ENCODE assay signal across 10 mouse cellular contexts in the genomic region with DNA sequence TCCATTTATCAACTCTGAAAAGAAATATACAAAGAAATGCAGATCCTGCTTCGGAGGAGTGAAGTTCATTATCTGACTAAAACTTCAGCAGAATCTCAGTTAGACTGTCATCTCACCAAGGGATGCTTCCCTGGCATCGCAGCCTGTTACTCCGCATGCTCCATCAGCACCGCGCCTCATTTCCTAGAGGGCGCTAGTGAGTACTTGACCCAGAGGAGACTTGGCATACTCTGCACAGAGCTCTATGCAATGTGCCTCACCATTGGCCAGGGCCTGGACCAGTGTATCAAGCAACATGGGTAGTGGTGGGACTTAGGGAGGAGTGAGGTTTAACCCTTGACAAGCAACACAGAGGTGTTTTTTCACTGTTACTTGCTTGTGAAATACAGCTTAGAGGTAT.
A peak's percentile ranks its signal among the peaks of the same experiment; 100 is the strongest.
DNase-seq lines count a peak whose midpoint lies in the region; ATAC-seq and TF ChIP-seq lines count a peak whose summit lies in the region.
"Had no signal": no experiment of that assay in that cellular context is flagged by ENCODE, and none has a peak within 500 bp of the region (broad histone marks: within the 10 kb centered on the region; RNA-seq: fewer than 3 reads in every experiment).

No protein-coding gene starts in this region.

- no peaks in the 10 kb centered on the region for H3K27me3 ChIP-seq in midbrain, embryonic 10.5 days (ENCODE audit: low read depth, poor library complexity, severe bottlenecking)
- H3K27me3 ChIP-seq: forebrain, embryonic 15.5 days had no signal

- peaks cover 4% of the 10 kb centered on the region for H3K4me1 ChIP-seq in midbrain, embryonic 10.5 days
- H3K4me1 ChIP-seq: forebrain, embryonic 15.5 days had no signal

- H3K27ac ChIP-seq in left cerebral cortex, adult 2 months, result no peak overlapping the region
- H3K27ac ChIP-seq in midbrain, embryonic 10.5 days (replicated peaks), result no peak overlapping the region
- H3K27ac ChIP-seq: forebrain, embryonic 15.5 days had no signal

- no peaks in the 10 kb centered on the region for H3K9me3 ChIP-seq in midbrain, embryonic 10.5 days (replicated peaks)
- H3K9me3 ChIP-seq: forebrain, embryonic 15.5 days; G1E had no signal

- 0 out of 2 replicates have a peak, but pooled peaks have one; percentile 50 for ATAC-seq in common myeloid progenitor, adult 5-6 weeks (replicated peaks; ENCODE audit: low read depth, poor library complexity, severe bottlenecking)
- ATAC-seq: forebrain, embryonic 15.5 days had no signal

- H3K36me3 ChIP-seq in midbrain, embryonic 10.5 days, result no peaks in the 10 kb centered on the region
- H3K36me3 ChIP-seq: forebrain, embryonic 15.5 days; G1E had no signal

- intact Hi-C loops in left cerebral cortex, adult 2 months (cut with DNase I), result no loop called here

- DNase-seq in adrenal gland, postnatal 14 days, result peak; percentile 23
- no peak for DNase-seq in adrenal gland, postnatal 4 days (ENCODE audit: low spot score in 2 of 2)
- no peak for DNase-seq in left cerebral cortex, adult 2 months (ENCODE audit: extremely low spot score in 1 of 2, low spot score in 2 of 2)
- no peak for DNase-seq in left cerebral cortex, adult 8-10 months (ENCODE audit: low spot score in 2 of 2)
- DNase-seq in retina, postnatal 1 day, result peak; percentile 32
- DNase-seq in midbrain, embryonic 10.5 days (ENCODE audit: low spot score), result no peak
- no peak for DNase-seq in left cerebral cortex, adult 18-20 months (ENCODE audit: low spot score in 2 of 2)

- WGBS in midbrain, embryonic 10.5 days, result 47% methylated on average over 6 of the region's 6 CpGs

- no peak overlapping the region for H3K4me3 ChIP-seq in left cerebral cortex, adult 2 months
- H3K4me3 ChIP-seq in midbrain, embryonic 10.5 days, result no peak overlapping the region
- H3K4me3 ChIP-seq: forebrain, embryonic 15.5 days had no signal

- TF ChIP-seq CTCF in left cerebral cortex, adult 2 months (IDR thresholded peaks at IDR 0.05), result peak; percentile 34

Comparison
In these comparisons a context has a peak if more than half of its experiments do, and no peak if none do; other contexts are left out.
1. DNase-seq: peak in adrenal gland, postnatal 14 days (single experiment) and retina, postnatal 1 day (single experiment); none in adrenal gland, postnatal 4 days (0 of 2), left cerebral cortex, adult 2 months (0 of 2), left cerebral cortex, adult 8-10 months (0 of 2), midbrain, embryonic 10.5 days (single experiment) and left cerebral cortex, adult 18-20 months (0 of 2).